Mouse (Mus musculus) limb, embryonic 13.5 days (tissue): ENCODE measurements at regions not wholly inside any gene's neighbourhood (a gene's known extent, or its start where the extent isn't known, plus 50 kb on each side); places are given as distances from the start of the nearest gene placed in this dataset.

ENCODE experiments used
- ATAC-seq: fragments of 200-750 bp; cut with Nextera tagmentation; 2 replicates; pipeline ENCODE4 v1.8.0; 2017; ENCODE audit warnings: low read depth, moderate number of reproducible peaks, moderate TSS enrichment; ENCODE audit not compliant: low FRiP score
- H3K27ac ChIP-seq: fragments of 300-500 bp; sonication (generic); 2 replicates; pipeline ENCODE4 v1.5.1; 2015; ENCODE audit warnings: inconsistent platforms, mild to moderate bottlenecking, moderate library complexity
- H3K27me3 ChIP-seq: fragments of 300-500 bp; sonication (generic); 2 replicates; pipeline ENCODE4 v1.6.1; 2015; ENCODE audit warnings: mild to moderate bottlenecking, inconsistent platforms
- H3K36me3 ChIP-seq: fragments of 300-500 bp; sonication (generic); 2 replicates; pipeline ENCODE4 v1.6.1; 2015; ENCODE audit warnings: inconsistent platforms, mild to moderate bottlenecking, moderate library complexity
- H3K4me1 ChIP-seq: fragments of 300-500 bp; sonication (generic); 2 replicates; pipeline ENCODE4 v1.6.1; 2015; ENCODE audit warnings: inconsistent platforms
- H3K4me2 ChIP-seq: fragments of 300-500 bp; sonication (generic); replicated peaks from 2 replicates; pipeline ENCODE4 v1.6.1; 2015; ENCODE audit warnings: inconsistent platforms, mild to moderate bottlenecking, moderate library complexity
- H3K4me3 ChIP-seq: fragments of 300-500 bp; sonication (generic); 2 replicates; pipeline ENCODE4 v1.5.1; 2015; ENCODE audit warnings: moderate library complexity, mild to moderate bottlenecking, inconsistent platforms
- H3K9ac ChIP-seq: fragments of 300-500 bp; sonication (generic); 2 replicates; pipeline ENCODE4 v1.6.1; 2015; ENCODE audit warnings: mild to moderate bottlenecking, inconsistent platforms
- H3K9me3 ChIP-seq: fragments of 300-500 bp; sonication (generic); 2 replicates; pipeline ENCODE4 v1.6.1; 2016; ENCODE audit warnings: inconsistent platforms
- WGBS: fragments of 180-500 bp; shearing (Covaris S2); methylation state at CpG from one replicate; pipeline ENCODE4 v1.1.7; 2015; 5-methylcytosine and 5-hydroxymethylcytosine counted together

DNA sequence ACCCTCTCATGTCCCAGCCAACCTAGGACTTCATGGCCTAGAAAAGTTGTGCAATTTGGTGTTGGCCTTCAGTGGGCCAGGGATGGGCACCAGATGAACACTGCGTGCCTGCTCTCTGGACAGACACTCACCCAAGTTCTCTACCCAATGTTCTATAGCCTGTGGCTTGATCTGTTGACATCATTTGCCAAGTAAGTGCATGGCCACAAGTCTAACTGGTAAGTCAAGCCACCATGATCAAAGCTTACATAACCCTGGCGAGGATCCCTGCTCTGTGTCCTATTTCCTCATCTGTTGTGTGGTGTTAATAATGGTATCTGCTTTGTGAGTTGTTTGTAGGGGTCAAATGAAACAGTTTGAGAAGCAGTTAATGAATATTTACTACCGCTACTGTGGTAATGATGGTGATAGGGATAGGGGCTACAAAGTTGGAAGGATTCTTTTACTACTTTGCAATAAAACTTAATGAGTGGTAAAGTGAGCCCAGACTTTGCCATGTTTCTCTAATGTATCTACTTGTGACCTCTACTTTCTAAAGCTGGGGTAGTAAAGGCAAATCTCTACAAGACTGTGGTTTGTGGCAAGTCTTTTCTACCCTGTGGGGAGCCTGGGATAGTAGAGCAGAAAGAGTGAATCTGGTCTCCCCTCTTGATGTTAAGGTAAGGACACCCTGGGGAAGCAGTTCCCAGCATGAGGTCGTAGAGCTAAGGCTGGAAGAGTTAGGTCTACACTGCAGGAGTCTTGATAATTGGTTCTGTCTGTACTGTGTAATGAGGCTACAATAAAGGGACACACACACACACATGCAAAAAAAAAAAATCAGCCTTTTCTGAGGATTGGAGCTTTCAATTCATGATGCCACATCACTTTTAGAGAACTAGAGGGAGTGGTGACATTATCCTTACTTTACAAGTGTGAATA lies 183.3 kb upstream of the Cpeb2 start:
- H3K36me3 ChIP-seq = no peaks in the 10 kb centered on the region
- H3K9ac ChIP-seq = no peak overlapping the region
- WGBS = 26% methylated on average over 4 of the region's 4 CpGs
- no peaks in the 10 kb centered on the region for H3K4me1 ChIP-seq
- no peak overlapping the region for H3K27ac ChIP-seq
- no peaks in the 10 kb centered on the region for H3K27me3 ChIP-seq
- no peak for ATAC-seq
- no peaks in the 10 kb centered on the region for H3K9me3 ChIP-seq
- H3K4me2 ChIP-seq = no peak overlapping the region
- H3K4me3 ChIP-seq = no peak overlapping the region

DNA sequence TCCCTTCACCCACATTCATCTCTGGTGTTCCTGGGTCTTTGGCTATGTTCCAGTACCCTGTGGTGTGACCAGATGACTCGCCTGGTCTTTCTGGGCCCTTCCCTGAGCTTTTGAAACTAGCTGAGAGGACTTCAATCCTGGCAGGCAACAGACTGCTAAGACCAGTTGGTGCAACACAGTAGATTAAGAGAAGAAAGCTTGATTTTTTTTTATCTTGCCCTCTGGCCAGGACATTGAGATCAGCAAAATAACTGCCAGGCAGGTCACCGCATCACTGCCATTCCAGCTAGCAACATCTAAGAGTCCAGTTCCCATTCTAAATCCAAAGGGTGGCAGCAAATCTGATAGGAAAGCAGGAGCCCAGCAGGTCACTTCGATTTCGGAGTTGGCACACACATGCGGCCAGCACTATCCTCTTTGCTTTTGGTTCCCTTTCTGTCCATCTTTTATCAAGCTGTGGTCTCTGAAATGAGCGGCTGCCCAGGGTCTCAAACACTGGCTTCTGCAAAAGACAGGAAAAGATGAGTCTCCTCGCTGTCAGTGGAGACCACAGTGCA lies 181.9 kb upstream of the Cpeb2 start:
- H3K9me3 ChIP-seq = no peaks in the 10 kb centered on the region
- H3K4me2 ChIP-seq = no peak overlapping the region
- no peak overlapping the region for H3K4me3 ChIP-seq
- no peak overlapping the region for H3K27ac ChIP-seq
- no peaks in the 10 kb centered on the region for H3K4me1 ChIP-seq
- H3K27me3 ChIP-seq = no peaks in the 10 kb centered on the region
- no peaks in the 10 kb centered on the region for H3K36me3 ChIP-seq
- 87% methylated on average over 7 of the region's 7 CpGs for WGBS
- no peak overlapping the region for H3K9ac ChIP-seq
- ATAC-seq = no peak

DNA sequence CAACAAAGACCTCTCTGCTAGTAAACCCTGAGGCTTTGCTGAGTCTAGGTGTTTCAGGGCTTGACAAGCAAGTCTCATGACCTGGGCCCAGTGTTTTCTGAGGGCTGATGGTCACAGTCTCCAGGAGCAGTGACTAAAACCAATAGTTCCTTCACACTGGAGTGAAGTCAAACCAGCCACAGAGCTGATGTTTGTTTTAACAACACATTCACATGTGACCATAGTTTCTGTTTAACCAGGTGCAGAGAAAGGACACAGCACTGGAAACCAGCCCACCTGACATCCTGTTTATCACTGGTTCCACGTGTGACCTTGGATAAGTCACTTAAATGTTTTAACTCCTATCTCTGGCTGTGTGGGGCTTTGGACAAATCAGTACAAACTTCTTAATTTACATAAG lies 180.3 kb upstream of the Cpeb2 start:
- H3K4me1 ChIP-seq = no peaks in the 10 kb centered on the region
- no peaks in the 10 kb centered on the region for H3K9me3 ChIP-seq
- H3K27me3 ChIP-seq = no peaks in the 10 kb centered on the region
- 55% methylated on average over 1 of the region's 1 CpGs for WGBS
- H3K9ac ChIP-seq = no peak overlapping the region
- H3K4me2 ChIP-seq = no peak overlapping the region
- no peak overlapping the region for H3K27ac ChIP-seq
- no peak overlapping the region for H3K4me3 ChIP-seq
- H3K36me3 ChIP-seq = no peaks in the 10 kb centered on the region
- no peak for ATAC-seq

DNA sequence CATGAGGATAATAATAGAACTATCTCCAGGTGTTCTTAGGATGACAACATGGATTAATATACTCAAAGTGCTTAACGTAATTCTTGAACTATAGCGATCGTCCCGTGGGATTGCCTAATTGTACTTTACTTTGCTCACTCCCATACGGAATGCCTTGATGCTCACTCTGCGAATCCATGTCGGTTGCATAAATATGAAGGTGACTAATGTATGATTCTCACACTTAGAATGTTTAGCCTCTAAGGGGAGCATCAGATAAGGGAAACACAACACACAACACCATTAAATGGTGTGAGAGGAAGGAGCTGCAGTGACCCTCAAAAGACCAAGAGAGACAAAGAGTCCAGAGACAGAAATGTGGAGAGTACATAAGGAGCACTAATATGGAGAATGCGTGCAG lies 178.4 kb upstream of the Cpeb2 start:
- 94% methylated on average over 8 of the region's 8 CpGs for WGBS
- no peak for ATAC-seq

DNA sequence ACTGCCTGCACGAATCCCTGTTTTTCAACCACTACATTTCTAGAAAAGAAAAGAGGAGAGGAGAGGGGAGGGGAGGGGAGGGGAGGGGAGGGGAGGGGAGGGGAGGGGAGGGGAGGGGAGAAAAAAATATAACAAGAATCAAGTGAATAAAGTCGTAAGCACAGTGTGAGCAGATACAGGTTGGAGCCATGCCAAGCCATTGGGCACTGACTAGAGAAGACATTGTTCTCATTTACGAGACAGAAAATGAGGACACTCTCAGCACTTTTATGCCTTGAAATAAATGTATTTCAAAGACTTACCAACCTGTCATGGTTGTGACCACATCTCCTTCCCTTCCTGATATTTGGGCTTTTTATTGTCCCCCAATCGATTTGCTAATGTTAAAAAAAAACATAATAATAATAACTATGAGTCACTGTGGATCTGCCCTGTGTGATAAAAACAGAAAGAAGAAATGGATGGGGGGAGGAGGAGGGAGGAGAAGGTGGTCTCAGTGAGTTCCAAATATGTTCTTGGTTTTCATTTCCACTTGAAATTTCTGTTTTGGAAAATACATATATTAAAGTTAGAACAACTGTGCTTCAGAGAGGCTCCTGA lies 177.8 kb upstream of the Cpeb2 start:
- H3K4me2 ChIP-seq = no peak overlapping the region
- H3K27ac ChIP-seq = no peak overlapping the region
- no peak for ATAC-seq
- H3K9me3 ChIP-seq = no peaks in the 10 kb centered on the region
- H3K4me3 ChIP-seq = no peak overlapping the region
- 70% methylated on average over 4 of the region's 4 CpGs for WGBS
- no peaks in the 10 kb centered on the region for H3K36me3 ChIP-seq
- H3K9ac ChIP-seq = no peak overlapping the region
- no peaks in the 10 kb centered on the region for H3K27me3 ChIP-seq
- H3K4me1 ChIP-seq = no peaks in the 10 kb centered on the region

More for the DNA sequence above, 178.4 kb upstream of the Cpeb2 start:
- no peak overlapping the region for H3K9ac ChIP-seq
- H3K27ac ChIP-seq = no peak overlapping the region
- H3K9me3 ChIP-seq = no peaks in the 10 kb centered on the region
- no peaks in the 10 kb centered on the region for H3K27me3 ChIP-seq
- no peak overlapping the region for H3K4me2 ChIP-seq
- no peaks in the 10 kb centered on the region for H3K36me3 ChIP-seq
- no peak overlapping the region for H3K4me3 ChIP-seq
- no peaks in the 10 kb centered on the region for H3K4me1 ChIP-seq

DNA sequence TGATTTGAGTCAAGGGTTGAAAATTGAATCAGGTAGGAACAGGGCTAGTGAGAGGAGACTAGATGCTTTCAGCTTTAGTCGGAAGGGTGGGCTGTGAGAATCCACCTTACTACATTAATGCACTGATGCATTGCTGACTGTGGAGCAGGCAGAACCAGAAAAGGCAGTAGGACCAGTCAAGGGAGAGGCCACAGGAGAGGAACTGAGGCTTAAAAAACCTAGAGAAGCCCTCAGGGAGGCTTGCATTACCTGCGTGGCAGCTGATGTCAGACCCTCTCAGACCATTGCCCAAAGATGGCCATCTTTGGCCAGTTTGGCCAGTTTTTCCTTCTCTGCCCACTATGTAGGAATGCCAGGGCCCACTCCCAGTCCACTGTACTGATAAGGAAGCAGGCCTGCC lies 176.5 kb upstream of the Cpeb2 start:
- no peak overlapping the region for H3K9ac ChIP-seq
- no peak for ATAC-seq
- H3K27me3 ChIP-seq = no peaks in the 10 kb centered on the region
- 92% methylated on average over 2 of the region's 2 CpGs for WGBS
- no peaks in the 10 kb centered on the region for H3K9me3 ChIP-seq
- H3K4me2 ChIP-seq = no peak overlapping the region
- 0 out of 2 replicates have a peak, but pooled peaks cover 4% of the 10 kb centered on the region for H3K4me1 ChIP-seq
- no peak overlapping the region for H3K4me3 ChIP-seq
- H3K27ac ChIP-seq = no peak overlapping the region
- H3K36me3 ChIP-seq = no peaks in the 10 kb centered on the region

DNA sequence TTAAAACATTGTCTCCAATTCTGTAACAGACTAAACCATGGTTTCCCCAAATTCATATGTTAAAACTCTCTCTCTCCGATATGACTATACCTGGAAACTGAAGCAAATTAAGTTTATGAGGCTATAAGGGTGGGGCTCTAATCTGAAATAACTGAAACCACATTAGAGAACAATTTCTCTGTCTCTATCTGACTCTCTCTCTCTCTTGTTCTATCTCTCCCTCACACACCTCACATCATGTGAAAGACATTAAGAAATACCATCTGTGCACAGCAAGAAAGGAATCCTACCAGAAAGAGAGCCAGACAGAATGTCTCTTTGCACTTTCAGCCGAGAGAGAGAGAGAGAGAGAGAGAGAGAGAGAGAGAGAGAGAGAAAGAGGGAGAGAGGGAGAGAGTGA lies 171.7 kb upstream of the Cpeb2 start:
- Histone ChIP-seq H3K9me3 (no peaks in the 10 kb centered on the region), H3K9ac (no peak overlapping the region), H3K4me3 (no peak overlapping the region), H3K27ac (peak overlapping the region; percentile 15; the same call in 1 of the 2 replicates), H3K4me1 (0 out of 2 replicates have a peak, but pooled peaks cover 4% of the 10 kb centered on the region), H3K4me2 (no peak overlapping the region), H3K27me3 (no peaks in the 10 kb centered on the region), H3K36me3 (no peaks in the 10 kb centered on the region)
- no peak for ATAC-seq
- 33% methylated on average over 2 of the region's 2 CpGs for WGBS

DNA sequence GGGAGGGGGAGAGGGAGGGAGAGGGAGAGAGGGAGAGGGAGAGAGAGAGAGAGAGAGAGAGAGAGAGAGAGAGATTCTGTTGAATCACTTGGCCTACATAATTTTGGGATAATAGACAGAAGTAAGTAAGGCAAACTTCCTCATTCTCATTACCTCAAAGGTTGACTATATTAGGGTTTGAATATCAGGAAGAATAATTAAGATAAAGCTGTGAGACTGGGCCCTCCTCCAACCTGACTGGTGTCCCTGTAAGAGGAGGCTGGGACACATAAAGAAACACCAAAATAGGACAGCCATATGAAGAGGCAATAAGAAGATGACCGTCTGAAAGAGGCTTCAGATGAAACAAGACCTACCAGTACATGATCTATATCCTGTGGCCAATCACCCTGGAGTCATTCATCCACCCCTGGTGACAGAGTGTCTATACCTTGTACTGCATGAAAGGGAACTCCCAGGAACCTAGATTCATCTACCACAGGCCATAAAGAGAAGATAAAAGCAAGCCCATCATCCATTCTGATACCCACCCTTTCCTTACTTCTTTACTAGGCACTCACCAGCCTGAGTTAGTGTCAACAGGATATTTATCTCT lies 171.1 kb upstream of the Cpeb2 start:
- ATAC-seq = no peak
- Histone ChIP-seq H3K4me3 (no peak overlapping the region), H3K27me3 (no peaks in the 10 kb centered on the region), H3K9me3 (no peaks in the 10 kb centered on the region), H3K27ac (no peak overlapping the region), H3K4me2 (no peak overlapping the region), H3K36me3 (no peaks in the 10 kb centered on the region), H3K9ac (no peak overlapping the region), H3K4me1 (0 out of 2 replicates have a peak, but pooled peaks cover 4% of the 10 kb centered on the region)
- 87% methylated on average over 1 of the region's 1 CpGs for WGBS

DNA sequence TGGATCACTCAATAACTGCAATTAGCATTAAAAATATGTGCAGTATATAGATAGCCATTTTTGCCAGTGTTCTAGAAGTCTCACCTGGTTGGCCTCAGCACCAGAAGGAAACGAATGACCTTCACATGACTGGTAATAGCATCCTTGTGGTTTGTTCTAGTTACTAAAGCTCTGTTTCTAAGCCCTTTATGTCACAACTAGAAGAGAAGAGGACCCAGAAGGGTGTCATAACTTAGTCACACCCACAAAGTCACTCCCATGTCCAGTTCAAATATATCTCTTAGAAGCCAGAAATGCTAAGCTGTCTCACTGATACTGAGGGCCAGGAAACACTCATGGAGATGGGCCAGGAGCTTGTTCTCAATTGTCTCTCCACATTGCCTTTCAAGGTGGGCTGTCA lies 170.5 kb upstream of the Cpeb2 start:
- WGBS = 86% methylated on average over 1 of the region's 1 CpGs
- Histone ChIP-seq H3K4me1 (0 out of 2 replicates have a peak, but pooled peaks cover 4% of the 10 kb centered on the region), H3K27ac (no peak overlapping the region), H3K27me3 (no peaks in the 10 kb centered on the region), H3K36me3 (no peaks in the 10 kb centered on the region), H3K4me3 (no peak overlapping the region), H3K9ac (no peak overlapping the region), H3K9me3 (no peaks in the 10 kb centered on the region), H3K4me2 (no peak overlapping the region)
- ATAC-seq = no peak

DNA sequence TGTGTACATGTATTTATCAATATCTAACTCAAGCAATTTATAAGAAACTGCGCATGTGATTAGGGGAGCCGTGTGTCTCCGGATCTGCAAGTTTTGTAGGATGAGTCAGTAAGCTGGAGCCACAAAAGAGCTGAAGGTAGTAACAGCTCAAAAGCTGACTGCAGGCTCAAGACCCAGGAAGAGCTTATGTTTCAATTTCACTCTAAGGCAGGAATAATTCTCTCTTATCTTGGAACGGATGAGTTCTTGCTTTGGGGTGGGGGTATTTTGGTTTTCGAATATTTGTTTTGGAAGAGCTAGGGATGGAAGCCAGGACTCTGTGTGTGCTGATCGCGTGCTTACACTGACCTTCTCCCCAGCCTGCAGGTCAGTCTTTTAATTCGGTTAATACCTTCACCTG lies 169.6 kb upstream of the Cpeb2 start:
- Histone ChIP-seq H3K4me1 (0 out of 2 replicates have a peak, but pooled peaks cover 4% of the 10 kb centered on the region), H3K4me3 (no peak overlapping the region), H3K36me3 (no peaks in the 10 kb centered on the region), H3K4me2 (no peak overlapping the region), H3K9ac (no peak overlapping the region), H3K9me3 (no peaks in the 10 kb centered on the region), H3K27ac (no peak overlapping the region), H3K27me3 (no peaks in the 10 kb centered on the region)
- ATAC-seq = no peak
- 80% methylated on average over 8 of the region's 8 CpGs for WGBS

DNA sequence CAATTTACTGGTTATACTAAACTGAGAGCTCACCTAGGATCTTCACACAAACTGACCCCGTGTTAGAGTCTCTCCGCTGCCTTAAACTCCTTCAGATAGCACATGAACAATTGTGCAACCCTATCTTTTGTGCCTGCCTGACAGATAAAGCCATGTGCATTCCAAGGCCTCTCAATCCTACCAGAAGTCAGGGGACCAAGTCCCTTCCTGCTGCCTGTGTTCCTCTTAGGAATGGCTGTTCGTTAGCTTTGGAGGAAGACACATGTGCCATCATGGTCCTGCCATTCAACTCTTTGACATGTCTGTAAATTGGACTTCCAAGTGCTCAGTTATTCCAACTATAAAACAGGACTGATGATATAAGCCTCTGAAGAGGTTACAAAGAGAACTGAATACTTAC lies 161.4 kb upstream of the Cpeb2 start:
- no peaks in the 10 kb centered on the region for H3K4me1 ChIP-seq
- no peak for ATAC-seq
- H3K36me3 ChIP-seq = no peaks in the 10 kb centered on the region
- no peak overlapping the region for H3K9ac ChIP-seq
- WGBS = 87% methylated on average over 3 of the region's 3 CpGs
- no peak overlapping the region for H3K4me3 ChIP-seq
- no peak overlapping the region for H3K27ac ChIP-seq
- H3K27me3 ChIP-seq = no peaks in the 10 kb centered on the region
- no peak overlapping the region for H3K4me2 ChIP-seq
- no peaks in the 10 kb centered on the region for H3K9me3 ChIP-seq

DNA sequence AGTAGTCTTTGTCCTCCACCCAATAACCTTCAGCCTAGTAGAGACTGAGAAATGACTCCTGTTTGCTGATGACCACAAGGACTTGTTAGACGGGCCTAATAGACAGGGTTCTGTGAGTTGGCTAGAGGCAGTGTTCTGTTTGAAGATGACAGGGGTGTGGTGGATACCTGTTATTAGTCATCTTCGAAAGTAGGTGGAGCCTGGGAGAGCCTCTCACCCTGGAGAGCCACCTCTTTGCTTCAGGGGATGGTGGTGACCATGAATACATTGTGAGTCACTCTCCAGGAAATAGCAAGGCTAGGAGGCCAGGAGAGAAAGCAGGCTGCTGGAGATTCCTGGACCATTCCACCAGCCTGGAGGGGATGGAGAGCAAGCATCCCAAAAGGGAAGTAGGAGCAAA lies 160.6 kb upstream of the Cpeb2 start:
- Histone ChIP-seq H3K4me3 (no peak overlapping the region), H3K4me2 (no peak overlapping the region), H3K36me3 (no peaks in the 10 kb centered on the region), H3K9me3 (no peaks in the 10 kb centered on the region), H3K27ac (no peak overlapping the region), H3K9ac (no peak overlapping the region), H3K4me1 (no peaks in the 10 kb centered on the region), H3K27me3 (no peaks in the 10 kb centered on the region)
- WGBS = 83% methylated on average over 2 of the region's 2 CpGs
- ATAC-seq = no peak
